Mouse (Mus musculus) olfactory bulb, adult 2 months (tissue): ENCODE results near the gene H2al1m.
"Not testable (repeated sequence)": the region's sequence is repeated elsewhere in the genome, so short reads cannot be mapped to it uniquely, and the experiment has no call there.

Source experiments
- CTCF ChIP-seq: fragments of 200-500 bp; IDR thresholded peaks from 2 replicates; pipeline ENCODE4 v1.5.1; 2012; ENCODE audit warnings: low read depth, mild to moderate bottlenecking, low read length, moderate library complexity; ENCODE audit not compliant: insufficient read depth
- POLR2A ChIP-seq: fragments of 200-500 bp; IDR thresholded peaks from 2 replicates; pipeline ENCODE4 v1.6.1; 2012; ENCODE audit warnings: mild to moderate bottlenecking, low read depth, low read length, moderate library complexity; ENCODE audit not compliant: insufficient read depth

GRCm38 (mm10) chrX:9327954-9328353 is 44.4 kb downstream of the H2al1m start:
- TF ChIP-seq CTCF, POLR2A: not testable (repeated sequence)
